Mouse (Mus musculus): ENCODE measurements around the gene Osgin1. TPM values are rescaled to one million over a fixed set of nuclear protein-coding genes. Genes with fewer than 3 reads are reported as not detected.

Osgin1 gene
- not detected in 2 replicates for polyA plus RNA-seq (2011; ENCODE audit: insufficient read depth, insufficient read length, low read depth, missing spikeins)

GRCm38 (mm10) chr8:119433582-119434174 lies at the start of gene Osgin1:
Osgin1 (plus strand) TSS chr8:119434124.
- Histone ChIP-seq H3K4me1 (ENCODE audit: control insufficient read depth, insufficient read depth, low read length) (no peaks in the 10 kb centered on the region), H3K36me3 (ENCODE audit: control insufficient read depth, insufficient read depth, low read length, poor library complexity, severe bottlenecking) (no peaks in the 10 kb centered on the region), H3K4me3 (ENCODE audit: low read depth, low read length) (no peak within 1 kb of the TSS), H3K27me3 (ENCODE audit: control insufficient read depth, insufficient read depth, low read length, poor library complexity, severe bottlenecking) (no peaks in the 10 kb centered on the region), H3K9ac (ENCODE audit: low read depth, poor library complexity, severe bottlenecking) (no peak within 1 kb of the TSS), H3K27ac (ENCODE audit: insufficient read depth, low read length) (no peak within 1 kb of the TSS), H3K9me3 (replicated peaks; ENCODE audit: control insufficient read depth, insufficient read depth, low read length, poor library complexity, severe bottlenecking) (no peaks in the 10 kb centered on the region)
- no peak for TF ChIP-seq CTCF (IDR thresholded peaks at IDR 0.05; ENCODE audit: low read depth, low read length)
- TF ChIP-seq POLR2A (IDR thresholded peaks at IDR 0.05; ENCODE audit: insufficient read depth, low read length): no peak
- no peak for TF ChIP-seq EP300 (IDR thresholded peaks at IDR 0.05; ENCODE audit: insufficient read depth, low read depth, low read length)

DNA sequence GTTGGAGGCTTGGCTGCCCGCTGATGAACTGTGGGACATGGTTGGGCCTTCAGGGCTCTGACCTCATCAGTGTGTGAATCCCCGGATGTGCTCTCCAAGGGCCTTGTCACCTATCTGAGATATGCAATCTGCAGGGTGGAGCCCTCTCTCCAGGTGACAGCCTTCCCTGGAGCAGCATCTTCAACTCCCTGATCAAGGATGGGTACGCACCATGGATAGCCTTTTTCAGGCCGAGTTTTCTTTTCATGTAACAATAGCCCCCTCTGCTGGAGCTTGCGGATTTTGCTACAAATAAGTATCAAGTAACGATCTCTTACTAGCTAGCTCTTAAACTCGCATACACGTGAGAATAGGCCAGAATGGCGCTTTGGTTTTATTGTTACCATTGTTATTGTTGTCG lies 49.4 kb upstream of the Osgin1 start:
- Histone ChIP-seq H3K9ac (ENCODE audit: low read depth, poor library complexity, severe bottlenecking) (no peak overlapping the region), H3K4me3 (ENCODE audit: low read depth, low read length) (no peak overlapping the region), H3K27me3 (ENCODE audit: control insufficient read depth, insufficient read depth, low read length, poor library complexity, severe bottlenecking) (no peaks in the 10 kb centered on the region), H3K9me3 (replicated peaks; ENCODE audit: control insufficient read depth, insufficient read depth, low read length, poor library complexity, severe bottlenecking) (no peaks in the 10 kb centered on the region), H3K27ac (ENCODE audit: insufficient read depth, low read length) (no peak overlapping the region), H3K4me1 (ENCODE audit: control insufficient read depth, insufficient read depth, low read length) (no peaks in the 10 kb centered on the region), H3K36me3 (ENCODE audit: control insufficient read depth, insufficient read depth, low read length, poor library complexity, severe bottlenecking) (no peaks in the 10 kb centered on the region)
- TF ChIP-seq EP300 (IDR thresholded peaks at IDR 0.05; ENCODE audit: insufficient read depth, low read depth, low read length) (no peak), CTCF (IDR thresholded peaks at IDR 0.05; ENCODE audit: low read depth, low read length) (peak; percentile 5)

- TF ChIP-seq EP300 (IDR thresholded peaks at IDR 0.05; ENCODE audit: insufficient read depth, low read depth, low read length) (no peak), POLR2A (IDR thresholded peaks at IDR 0.05; ENCODE audit: insufficient read depth, low read length) (no peak), CTCF (IDR thresholded peaks at IDR 0.05; ENCODE audit: low read depth, low read length) (no peak)
- Histone ChIP-seq H3K27me3 (ENCODE audit: control insufficient read depth, insufficient read depth, low read length, poor library complexity, severe bottlenecking) (0 out of 2 replicates have a peak, but pooled peaks cover 2% of the 10 kb centered on the region), H3K9ac (ENCODE audit: low read depth, poor library complexity, severe bottlenecking) (no peak overlapping the region)
These were observed 48.1 kb upstream of the Osgin1 start for GRCm38 (mm10) chr8:119385854-119386253.

GRCm38 (mm10) chr8:119386988-119387387 lies 46.9 kb upstream of the Osgin1 start:
- no peak overlapping the region for H3K9ac ChIP-seq (ENCODE audit: low read depth, poor library complexity, severe bottlenecking)
- H3K4me1 ChIP-seq (ENCODE audit: control insufficient read depth, insufficient read depth, low read length): no peaks in the 10 kb centered on the region
- no peak overlapping the region for H3K4me3 ChIP-seq (ENCODE audit: low read depth, low read length)
- TF ChIP-seq POLR2A (IDR thresholded peaks at IDR 0.05; ENCODE audit: insufficient read depth, low read length) (no peak), EP300 (IDR thresholded peaks at IDR 0.05; ENCODE audit: insufficient read depth, low read depth, low read length) (no peak), CTCF (IDR thresholded peaks at IDR 0.05; ENCODE audit: low read depth, low read length) (no peak)
- H3K27ac ChIP-seq (ENCODE audit: insufficient read depth, low read length): no peak overlapping the region
- H3K27me3 ChIP-seq (ENCODE audit: control insufficient read depth, insufficient read depth, low read length, poor library complexity, severe bottlenecking): 0 out of 2 replicates have a peak, but pooled peaks cover 2% of the 10 kb centered on the region
- no peaks in the 10 kb centered on the region for H3K9me3 ChIP-seq (replicated peaks; ENCODE audit: control insufficient read depth, insufficient read depth, low read length, poor library complexity, severe bottlenecking)
- no peaks in the 10 kb centered on the region for H3K36me3 ChIP-seq (ENCODE audit: control insufficient read depth, insufficient read depth, low read length, poor library complexity, severe bottlenecking)

More at GRCm38 (mm10) chr8:119385854-119386253, 48.1 kb upstream of the Osgin1 start:
- no peak overlapping the region for H3K27ac ChIP-seq (ENCODE audit: insufficient read depth, low read length)
- no peak overlapping the region for H3K4me3 ChIP-seq (ENCODE audit: low read depth, low read length)
- H3K4me1 ChIP-seq (ENCODE audit: control insufficient read depth, insufficient read depth, low read length): no peaks in the 10 kb centered on the region
- no peaks in the 10 kb centered on the region for H3K9me3 ChIP-seq (replicated peaks; ENCODE audit: control insufficient read depth, insufficient read depth, low read length, poor library complexity, severe bottlenecking)
- no peaks in the 10 kb centered on the region for H3K36me3 ChIP-seq (ENCODE audit: control insufficient read depth, insufficient read depth, low read length, poor library complexity, severe bottlenecking)

DNA sequence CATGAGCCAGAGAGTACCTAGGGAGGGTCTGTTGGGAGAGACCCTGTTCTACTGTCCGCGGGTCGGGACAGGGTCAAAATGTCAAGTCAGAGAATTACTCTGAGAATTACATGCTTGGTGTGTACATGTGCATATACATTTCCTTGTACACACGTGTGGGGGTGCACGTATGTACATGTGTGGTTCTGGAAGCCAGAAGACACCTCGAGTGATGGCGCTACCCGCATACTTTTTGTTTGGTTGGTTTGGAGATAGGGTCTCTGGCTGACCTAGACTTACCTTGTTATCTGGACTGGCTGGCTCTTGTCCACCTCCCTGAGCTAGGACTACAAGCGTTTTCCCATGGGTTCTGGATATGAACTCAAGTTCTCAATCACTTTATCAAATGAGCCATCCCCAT lies 39.8 kb upstream of the Osgin1 start:
- Histone ChIP-seq H3K27ac (ENCODE audit: insufficient read depth, low read length) (no peak overlapping the region), H3K9ac (ENCODE audit: low read depth, poor library complexity, severe bottlenecking) (peak overlapping the region; percentile 82; the same call in 1 of the 2 replicates), H3K4me1 (ENCODE audit: control insufficient read depth, insufficient read depth, low read length) (no peaks in the 10 kb centered on the region), H3K4me3 (ENCODE audit: low read depth, low read length) (peak overlapping the region; percentile 62), H3K36me3 (ENCODE audit: control insufficient read depth, insufficient read depth, low read length, poor library complexity, severe bottlenecking) (no peaks in the 10 kb centered on the region), H3K9me3 (replicated peaks; ENCODE audit: control insufficient read depth, insufficient read depth, low read length, poor library complexity, severe bottlenecking) (no peaks in the 10 kb centered on the region), H3K27me3 (ENCODE audit: control insufficient read depth, insufficient read depth, low read length, poor library complexity, severe bottlenecking) (0 out of 2 replicates have a peak, but pooled peaks cover 2% of the 10 kb centered on the region)
- TF ChIP-seq EP300 (IDR thresholded peaks at IDR 0.05; ENCODE audit: insufficient read depth, low read depth, low read length) (no peak), POLR2A (IDR thresholded peaks at IDR 0.05; ENCODE audit: insufficient read depth, low read length) (no peak), CTCF (IDR thresholded peaks at IDR 0.05; ENCODE audit: low read depth, low read length) (no peak)

DNA sequence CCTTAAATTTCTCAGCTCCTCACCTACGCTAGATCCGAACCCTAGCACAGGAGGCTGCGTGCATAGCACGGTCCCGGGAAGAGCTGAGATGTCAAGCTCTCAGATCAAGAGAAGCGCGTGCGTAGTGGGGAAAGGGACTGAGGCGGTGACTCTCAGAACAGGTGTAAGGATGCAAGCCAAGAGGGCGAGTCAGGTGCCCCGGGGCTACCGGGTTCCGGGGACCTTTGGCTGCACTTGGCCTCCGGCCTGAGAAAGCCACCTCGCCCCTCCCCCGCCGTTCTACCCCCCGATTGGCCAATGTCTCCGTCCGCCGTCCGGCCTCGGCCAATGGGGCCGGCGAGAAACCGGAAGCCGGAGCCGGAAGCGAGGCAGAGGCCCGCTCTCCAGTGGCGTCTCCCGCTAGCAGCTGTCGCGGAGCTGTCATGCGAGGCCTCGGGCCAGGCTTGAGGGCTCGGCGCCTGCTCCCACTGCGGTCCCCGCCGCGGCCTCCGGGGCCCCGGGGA lies 39.3 kb upstream of the Osgin1 start, which contains the start of gene Mlycd:
TSS of gene Mlycd (plus strand) at position 355 of the 503 bp plus-strand sequence.
- Histone ChIP-seq H3K4me1 (ENCODE audit: control insufficient read depth, insufficient read depth, low read length) (no peaks in the 10 kb centered on the region), H3K9ac (ENCODE audit: low read depth, poor library complexity, severe bottlenecking) (peak within 1 kb of the TSS; percentile 82), H3K9me3 (replicated peaks; ENCODE audit: control insufficient read depth, insufficient read depth, low read length, poor library complexity, severe bottlenecking) (no peaks in the 10 kb centered on the region), H3K36me3 (ENCODE audit: control insufficient read depth, insufficient read depth, low read length, poor library complexity, severe bottlenecking) (no peaks in the 10 kb centered on the region), H3K27me3 (ENCODE audit: control insufficient read depth, insufficient read depth, low read length, poor library complexity, severe bottlenecking) (0 out of 2 replicates have a peak, but pooled peaks cover 2% of the 10 kb centered on the region), H3K27ac (ENCODE audit: insufficient read depth, low read length) (no peak within 1 kb of the TSS), H3K4me3 (ENCODE audit: low read depth, low read length) (peak within 1 kb of the TSS; percentile 76)
- no peak for TF ChIP-seq POLR2A (IDR thresholded peaks at IDR 0.05; ENCODE audit: insufficient read depth, low read length)
- 0 out of 2 replicates have a peak, but pooled peaks have one; percentile 10 for TF ChIP-seq EP300 (IDR thresholded peaks at IDR 0.05; ENCODE audit: insufficient read depth, low read depth, low read length)
